Mouse (Mus musculus) G1E (cell line): ENCODE data around the gene Vipr1. TPM values are rescaled to one million over a fixed set of nuclear protein-coding genes. Genes with fewer than 3 reads are reported as not detected.

Experiments used
- ATAC-seq: 2 replicates; pipeline ENCODE4 v1.8.0; 2016; ENCODE audit warnings: mild to moderate bottlenecking; ENCODE audit not compliant: insufficient number of reproducible peaks, poor library complexity, low FRiP score, severe bottlenecking; ENCODE audit errors: extremely low read depth
- DNase-seq: peaks from one replicate; pipeline ENCODE4 v3.0.0; 2012; ENCODE audit warnings: low spot score
- H3K27me3 ChIP-seq: 2 replicates; pipeline ENCODE4 v1.6.1; 2012; ENCODE audit warnings: mild to moderate bottlenecking, low read length, inconsistent platforms; ENCODE audit not compliant: insufficient read depth
- H3K36me3 ChIP-seq: replicated peaks from 2 replicates; pipeline ENCODE3; 2012; ENCODE audit warnings: mild to moderate bottlenecking, inconsistent platforms
- H3K4me1 ChIP-seq: 2 replicates; pipeline ENCODE4 v1.6.1; 2012; ENCODE audit warnings: low read depth, low read length, inconsistent platforms, mixed read lengths; ENCODE audit not compliant: insufficient read depth
- H3K4me3 ChIP-seq: 2 replicates; pipeline ENCODE4 v1.5.1; 2012; ENCODE audit warnings: low read depth, mild to moderate bottlenecking, inconsistent platforms, low read length, moderate library complexity, mixed read lengths
- H3K9me3 ChIP-seq: replicated peaks from 2 replicates; pipeline ENCODE4 v1.6.1; 2012; ENCODE audit warnings: inconsistent platforms
- CTCF ChIP-seq: IDR thresholded peaks from 2 replicates; pipeline ENCODE4 v1.5.1; 2012; ENCODE audit warnings: low read depth, low read length, inconsistent platforms, mixed read lengths
- GATA1 ChIP-seq: IDR thresholded peaks from 2 replicates; pipeline ENCODE4 v1.6.1; 2012; ENCODE audit warnings: borderline replicate concordance, low read length, inconsistent platforms, mixed read lengths
- GATA2 ChIP-seq: IDR thresholded peaks from 2 replicates; pipeline ENCODE4 v1.6.1; 2012; ENCODE audit warnings: low read depth, low read length, inconsistent platforms, borderline replicate concordance
- POLR2AphosphoS5 ChIP-seq: IDR thresholded peaks from 2 replicates; pipeline ENCODE4 v1.6.1; 2012; ENCODE audit warnings: low read depth, low read length, inconsistent platforms; ENCODE audit not compliant: insufficient replicate concordance
- TAL1 ChIP-seq: conservative IDR thresholded peaks from 2 replicates; pipeline ENCODE4 v1.6.1; 2012; ENCODE audit warnings: low read depth, low read length, inconsistent platforms, mixed read lengths
- polyA plus RNA-seq: library from polyadenylated mRNA; stranded (reverse); fragments of >175 nt; gene quantifications from 2 replicates; pipeline ENCODE4 v1.2.3, GENCODE M21; 2012
- total RNA-seq, 2 experiments: library from RNA; stranded (forward) in 1 of 2; stranded (reverse) in 1 of 2; fragments of 200-1000 nt in 1 of 2; fragments of >200 nt in 1 of 2; fragmentation: Nextera tagmentation in 1 of 2; gene quantifications; 2 replicates each; pipeline ENCODE4 v1.2.3; 2014 to 2017

The Vipr1 gene
- total and polyA plus RNA-seq, 3 experiments, result under 0.01 TPM; not detected in 2

GRCm38 (mm10) chr9:121682037-121682680, 39.6 kb downstream of the Vipr1 start:
- ATAC-seq (no peak), DNase-seq (no peak)
- Histone ChIP-seq H3K9me3 (0 out of 2 replicates have a peak, but pooled peaks cover 4% of the 10 kb centered on the region), H3K36me3 (peaks cover 31% of the 10 kb centered on the region), H3K27me3 (peaks cover 4% of the 10 kb centered on the region; the same call in 1 of the 2 replicates), H3K4me1 (peaks cover under 1% of the 10 kb centered on the region; the same call in 1 of the 2 replicates), H3K4me3 (no peak overlapping the region)
- TF ChIP-seq TAL1 (no peak), GATA1 (no peak), GATA2 (no peak)

DNA sequence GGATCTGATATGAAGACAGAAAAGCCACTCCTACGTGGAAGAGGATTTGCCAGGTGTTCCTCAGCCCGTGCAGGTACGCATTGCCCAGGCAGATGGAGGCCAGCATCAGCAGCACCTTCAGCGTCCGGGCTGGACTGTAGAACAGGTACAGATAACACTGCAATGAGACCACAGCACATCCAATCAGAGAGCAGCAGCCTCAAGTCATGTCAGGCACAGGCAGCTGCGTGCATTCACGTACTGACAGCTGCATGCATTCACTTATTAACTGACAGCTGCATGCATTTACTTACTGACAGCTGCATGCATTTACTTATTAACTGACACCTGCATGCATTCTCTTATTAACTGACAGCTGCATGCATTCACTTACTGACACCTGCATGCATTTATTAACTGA, 42.2 kb downstream of the Vipr1 start:
- H3K9me3 ChIP-seq, result 0 out of 2 replicates have a peak, but pooled peaks cover 4% of the 10 kb centered on the region
- no peaks in the 10 kb centered on the region for H3K27me3 ChIP-seq
- peaks cover 43% of the 10 kb centered on the region for H3K36me3 ChIP-seq
- no peak overlapping the region for H3K4me3 ChIP-seq
- no peaks in the 10 kb centered on the region for H3K4me1 ChIP-seq
- no peak for TF ChIP-seq GATA2
- no peak for TF ChIP-seq CTCF
- no peak for TF ChIP-seq POLR2AphosphoS5
- TF ChIP-seq GATA1, result no peak
- no peak for TF ChIP-seq TAL1
- DNase-seq, result no peak
- ATAC-seq, result no peak

DNA sequence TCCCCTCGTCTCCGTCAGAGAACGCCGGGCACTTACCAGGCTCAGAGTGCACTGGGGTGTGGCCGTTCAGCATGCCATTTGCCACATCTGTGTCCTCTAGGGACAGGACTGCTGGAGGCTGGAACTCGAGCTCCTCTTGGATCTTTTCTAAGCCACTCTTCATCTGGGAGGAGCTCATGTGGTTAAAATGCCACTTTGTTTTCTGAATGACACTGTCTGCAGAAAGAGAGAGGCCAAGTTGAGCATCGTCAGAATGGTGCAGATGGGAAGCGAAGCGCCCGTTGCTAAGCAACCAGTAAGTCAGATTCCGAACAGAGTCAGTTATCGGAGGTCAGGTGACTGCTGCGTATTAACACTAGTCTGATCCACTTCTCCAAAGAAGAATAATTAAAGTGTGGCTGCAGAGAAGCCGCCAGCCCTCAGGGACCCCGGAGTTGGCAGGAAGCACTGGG, 47.7 kb downstream of the Vipr1 start:
- 0 out of 2 replicates have a peak, but pooled peaks cover 4% of the 10 kb centered on the region for H3K9me3 ChIP-seq
- DNase-seq (no peak), ATAC-seq (no peak)
- peaks cover 2% of the 10 kb centered on the region; the same call in 1 of the 2 replicates for H3K4me1 ChIP-seq
- H3K36me3 ChIP-seq, result peaks cover 55% of the 10 kb centered on the region
- no peak for TF ChIP-seq CTCF
- no peak for TF ChIP-seq TAL1
- TF ChIP-seq POLR2AphosphoS5, result no peak
- no peak for TF ChIP-seq GATA1
- TF ChIP-seq GATA2, result no peak
- H3K4me3 ChIP-seq, result no peak overlapping the region
- H3K27me3 ChIP-seq, result no peaks in the 10 kb centered on the region

DNA sequence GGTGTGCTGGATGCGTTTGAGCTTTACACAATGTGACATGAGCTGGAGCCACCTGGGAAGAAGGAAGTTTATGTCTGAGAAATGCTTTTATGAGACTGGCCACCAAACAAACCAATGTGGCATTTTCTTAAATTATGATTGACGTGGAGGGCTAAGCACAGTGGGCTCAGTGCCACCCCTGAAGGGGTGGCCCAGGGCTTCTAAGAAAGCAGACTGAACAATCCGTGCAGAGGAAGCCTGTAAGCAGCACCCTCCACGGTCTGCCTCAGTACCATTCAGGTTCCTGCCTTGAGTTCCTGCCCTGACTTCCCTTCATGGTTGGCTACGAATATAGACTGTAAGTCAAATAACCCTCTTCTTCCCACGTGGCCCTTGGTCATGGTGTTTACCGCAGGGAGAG, 48.2 kb downstream of the Vipr1 start:
- Histone ChIP-seq H3K4me1 (peaks cover 2% of the 10 kb centered on the region; the same call in 1 of the 2 replicates), H3K27me3 (no peaks in the 10 kb centered on the region), H3K4me3 (no peak overlapping the region), H3K36me3 (peaks cover 55% of the 10 kb centered on the region), H3K9me3 (0 out of 2 replicates have a peak, but pooled peaks cover 4% of the 10 kb centered on the region)
- TF ChIP-seq TAL1, result no peak
- TF ChIP-seq CTCF, result no peak
- no peak for TF ChIP-seq GATA1
- no peak for TF ChIP-seq POLR2AphosphoS5
- no peak for TF ChIP-seq GATA2
- DNase-seq (no peak), ATAC-seq (no peak)

DNA sequence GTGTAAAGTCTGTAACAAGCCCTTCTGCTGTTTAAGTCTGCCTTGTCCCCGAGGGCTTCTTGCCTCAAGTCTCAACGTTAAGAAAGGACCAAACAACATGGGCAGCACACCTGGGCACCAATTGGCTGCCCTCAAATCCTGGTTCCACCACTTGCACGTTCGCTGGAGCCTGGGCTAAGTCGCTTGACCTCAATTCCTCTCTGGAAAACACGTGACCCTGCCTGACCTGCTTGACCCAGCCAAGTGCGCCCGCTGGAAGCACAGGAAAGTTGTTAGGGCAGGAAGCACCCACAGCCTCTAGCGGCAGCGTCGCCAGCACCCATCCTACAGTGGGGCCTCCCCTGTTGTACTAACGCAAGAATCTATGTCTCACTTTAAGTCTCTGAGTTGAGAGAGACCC, 52.2 kb downstream of the Vipr1 start:
- DNase-seq, result no peak
- TF ChIP-seq GATA1 (no peak), TAL1 (no peak), GATA2 (no peak), CTCF (no peak), POLR2AphosphoS5 (no peak)
- H3K4me3 ChIP-seq, result no peak overlapping the region
- H3K9me3 ChIP-seq, result peaks cover 8% of the 10 kb centered on the region
- no peak for ATAC-seq
- H3K36me3 ChIP-seq, result peaks cover 50% of the 10 kb centered on the region
- peaks cover 2% of the 10 kb centered on the region; the same call in 1 of the 2 replicates for H3K4me1 ChIP-seq
- H3K27me3 ChIP-seq, result no peaks in the 10 kb centered on the region

DNA sequence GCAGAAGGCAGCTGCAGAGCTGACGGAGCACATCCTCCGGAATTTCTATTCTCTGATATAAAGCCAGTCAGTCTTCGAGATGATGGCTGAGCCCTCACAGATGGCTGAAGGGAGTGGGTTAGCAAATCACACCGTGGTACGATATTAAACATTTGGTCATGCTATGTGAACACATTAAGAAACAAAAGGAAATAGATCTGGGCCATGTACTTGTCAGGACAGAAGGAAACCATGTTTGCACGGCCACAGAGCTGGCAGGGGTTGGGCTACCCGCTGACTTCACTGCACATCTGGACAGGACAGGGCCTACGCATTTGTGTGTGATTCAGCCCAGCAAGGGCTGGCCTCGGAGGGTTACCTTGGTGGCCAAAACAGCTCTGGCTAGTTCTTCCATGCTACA, 54.1 kb downstream of the Vipr1 start:
- no peak for ATAC-seq
- DNase-seq, result no peak
- TF ChIP-seq CTCF, result no peak
- no peak for TF ChIP-seq POLR2AphosphoS5
- no peak for TF ChIP-seq GATA1
- TF ChIP-seq GATA2, result no peak
- TF ChIP-seq TAL1, result no peak
- no peak overlapping the region for H3K4me3 ChIP-seq
- peaks cover 2% of the 10 kb centered on the region; the same call in 1 of the 2 replicates for H3K4me1 ChIP-seq
- peaks cover 34% of the 10 kb centered on the region for H3K36me3 ChIP-seq
- H3K9me3 ChIP-seq, result peaks cover 8% of the 10 kb centered on the region
- H3K27me3 ChIP-seq, result no peaks in the 10 kb centered on the region
